Comparison of ENCODE assay signal across 10 mouse cellular contexts in the genomic region with DNA sequence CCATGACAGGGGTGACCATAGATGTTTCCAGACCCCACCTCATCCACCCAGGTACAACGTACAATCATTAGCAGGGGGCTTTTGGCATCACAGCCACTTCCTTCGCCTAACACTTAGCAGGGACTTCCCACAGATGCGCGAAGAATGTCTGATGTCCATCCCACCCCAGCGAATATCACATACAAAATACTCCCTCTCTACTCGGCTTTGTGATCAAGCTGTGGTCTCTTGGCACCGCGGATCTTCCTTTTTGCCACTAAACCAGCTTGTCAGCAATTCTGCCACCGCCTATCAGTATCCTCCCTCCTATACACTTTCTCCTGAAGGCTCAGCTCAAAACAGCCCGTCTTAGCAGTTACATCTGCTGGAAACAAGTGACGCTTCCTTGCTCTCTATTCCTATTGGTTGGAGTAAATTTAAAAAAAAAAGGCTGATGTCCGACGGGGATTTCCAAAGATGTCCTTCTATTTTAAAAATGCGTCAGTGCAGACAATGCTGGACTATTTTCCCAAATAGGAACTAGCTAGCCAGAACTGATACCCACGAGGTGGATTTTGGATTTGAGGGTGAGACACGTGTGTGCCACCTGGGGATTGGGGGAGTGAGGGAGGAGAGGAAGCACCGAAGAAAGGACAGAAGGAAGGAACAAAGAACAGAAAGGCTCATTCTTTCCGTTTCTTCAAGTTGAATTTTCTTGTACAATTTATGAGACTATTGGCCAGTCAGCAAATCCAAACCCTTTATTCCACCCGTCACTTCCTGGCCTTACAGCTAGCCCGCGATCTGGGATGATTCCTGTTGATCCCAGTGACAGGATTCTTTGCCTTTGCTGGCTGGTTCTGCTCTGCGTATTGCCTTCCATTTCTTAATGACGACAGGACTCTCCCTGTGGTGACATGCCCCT. TPM values are rescaled to one million over a fixed set of nuclear protein-coding genes. Genes with fewer than 3 reads are reported as not detected.
DNase-seq lines count a peak whose midpoint lies in the region; ATAC-seq lines count a peak whose summit lies in the region.
"Had no signal": no experiment of that assay in that cellular context is flagged by ENCODE, and none has a peak within 500 bp of the region (broad histone marks: within the 10 kb centered on the region; RNA-seq: fewer than 3 reads in every experiment).

No protein-coding gene starts in this region.

- no peak overlapping the region for H3K27ac ChIP-seq in forebrain, embryonic 12.5 days
- peak overlapping the region; percentile 72 for H3K27ac ChIP-seq in hindbrain, embryonic 15.5 days (replicated peaks)
- H3K27ac ChIP-seq in midbrain, embryonic 10.5 days (replicated peaks), result peak overlapping the region; percentile 13; the same call in 1 of the 2 replicates

- H3K4me1 ChIP-seq in forebrain, embryonic 12.5 days, result peaks cover 8% of the 10 kb centered on the region
- H3K4me1 ChIP-seq in hindbrain, embryonic 15.5 days (replicated peaks), result peaks cover 8% of the 10 kb centered on the region
- peaks cover 8% of the 10 kb centered on the region; the same call in 1 of the 2 replicates for H3K4me1 ChIP-seq in midbrain, embryonic 10.5 days

- intact Hi-C loops in left cerebral cortex, postnatal 14 days (cut with DNase I), result no loop called here

- 24% methylated on average over 23 of the region's 23 CpGs for WGBS in forebrain, embryonic 12.5 days
- WGBS in hindbrain, embryonic 15.5 days, result 20% methylated on average over 23 of the region's 23 CpGs
- 28% methylated on average over 23 of the region's 23 CpGs for WGBS in midbrain, embryonic 10.5 days

- no peaks in the 10 kb centered on the region for H3K9me3 ChIP-seq in forebrain, embryonic 12.5 days
- H3K9me3 ChIP-seq in hindbrain, embryonic 15.5 days, result no peaks in the 10 kb centered on the region
- no peaks in the 10 kb centered on the region for H3K9me3 ChIP-seq in midbrain, embryonic 10.5 days (replicated peaks)

- peak; percentile 76 for ATAC-seq in activated CD4-positive, CD25-positive, alpha-beta regulatory T cell, adult 4 months
- peak; percentile 79 for ATAC-seq in forebrain, embryonic 12.5 days (ENCODE audit: low FRiP score)
- ATAC-seq in hindbrain, embryonic 15.5 days (ENCODE audit: low FRiP score, low read depth), result peak; percentile 90

- DNase-seq in cerebellum, adult 9-10 months, result peak; percentile 47
- DNase-seq in cerebellum, adult 11 months, result no peak
- DNase-seq in left cerebral cortex, postnatal 14 days (ENCODE audit: low spot score in 2 of 2), result peak; percentile 75 to 89
- peak; percentile 26 for DNase-seq in midbrain, embryonic 10.5 days (ENCODE audit: low spot score)
- peak; percentile 98 for DNase-seq in splenic B cell, adult 2 months (ENCODE audit: low read depth, low spot score)

- H3K9ac ChIP-seq in forebrain, embryonic 12.5 days, result no peak overlapping the region
- H3K9ac ChIP-seq in hindbrain, embryonic 15.5 days, result peak overlapping the region; percentile 33

- peak overlapping the region; percentile 48 for H3K4me2 ChIP-seq in forebrain, embryonic 12.5 days
- peak overlapping the region; percentile 54 for H3K4me2 ChIP-seq in hindbrain, embryonic 15.5 days

- 0 out of 2 replicates have a peak, but pooled peaks cover 4% of the 10 kb centered on the region for H3K27me3 ChIP-seq in forebrain, embryonic 12.5 days
- H3K27me3 ChIP-seq in hindbrain, embryonic 15.5 days, result no peaks in the 10 kb centered on the region
- 0 out of 2 replicates have a peak, but pooled peaks cover 9% of the 10 kb centered on the region for H3K27me3 ChIP-seq in midbrain, embryonic 10.5 days (ENCODE audit: low read depth, poor library complexity, severe bottlenecking)
- no peaks in the 10 kb centered on the region for H3K27me3 ChIP-seq in splenic B cell, adult 2 months (ENCODE audit: control insufficient read depth, insufficient read depth, low read length, poor library complexity, severe bottlenecking)

- peak overlapping the region; percentile 33 for H3K4me3 ChIP-seq in forebrain, embryonic 12.5 days (replicated peaks)
- H3K4me3 ChIP-seq in hindbrain, embryonic 15.5 days, result peak overlapping the region; percentile 42
- H3K4me3 ChIP-seq in midbrain, embryonic 10.5 days, result peak overlapping the region; percentile 50

- H3K36me3 ChIP-seq in forebrain, embryonic 12.5 days (replicated peaks), result no peaks in the 10 kb centered on the region
- H3K36me3 ChIP-seq in hindbrain, embryonic 15.5 days, result no peaks in the 10 kb centered on the region
- H3K36me3 ChIP-seq in midbrain, embryonic 10.5 days, result no peaks in the 10 kb centered on the region
- H3K36me3 ChIP-seq in splenic B cell, adult 2 months (ENCODE audit: control insufficient read depth, insufficient read depth, low read length, poor library complexity, severe bottlenecking), result no peaks in the 10 kb centered on the region

RNA-seq across cellular contexts. Expression of gene H2-Aa, which starts 8.5 kb away (rescaled TPM):
- 10 to 100 TPM in 1 of 2 experiments, 1 to 10 TPM in 1; 4.0 to 79.3 TPM for polyA plus RNA-seq in activated CD4-positive, CD25-positive, alpha-beta regulatory T cell, adult 4 months (2017; shearing (Covaris generic))
- polyA plus RNA-seq in forebrain, embryonic 12.5 days (2016; fragmentation: Nextera tagmentation; extraction: Ambion mirVana), result not detected in 2 replicates
- polyA plus RNA-seq in hindbrain, embryonic 15.5 days (2015; fragmentation: Nextera tagmentation; extraction: Ambion mirVana), result 0.83 and 1.2 TPM in 2 replicates
- 1 to 10 TPM; 1.6 to 1.7 TPM for total RNA-seq in left cerebral cortex, postnatal 14 days (2021)
- not detected in 2 replicates for polyA plus RNA-seq in midbrain, embryonic 10.5 days (2016; fragmentation: Nextera tagmentation; extraction: Ambion mirVana)
- polyA plus RNA-seq: C2C12 had no signal

RNA-seq across cellular contexts. Expression of gene H2-Eb1, which starts 9.5 kb away (rescaled TPM):
- polyA plus RNA-seq in activated CD4-positive, CD25-positive, alpha-beta regulatory T cell, adult 4 months (2017; shearing (Covaris generic)), result 10 to 100 TPM in 1 of 2 experiments, 1 to 10 TPM in 1; 5.2 to 64.7 TPM
- 1.1 and 1.2 TPM in 2 replicates for polyA plus RNA-seq in forebrain, embryonic 12.5 days (2016; fragmentation: Nextera tagmentation; extraction: Ambion mirVana)
- polyA plus RNA-seq in hindbrain, embryonic 15.5 days (2015; fragmentation: Nextera tagmentation; extraction: Ambion mirVana), result 3.4 and 4.1 TPM in 2 replicates
- total RNA-seq in left cerebral cortex, postnatal 14 days (2021), result 1 to 10 TPM in 1 of 2 experiments, under 1 TPM in 1; 0.99 to 2.4 TPM
- polyA plus RNA-seq in midbrain, embryonic 10.5 days (2016; fragmentation: Nextera tagmentation; extraction: Ambion mirVana), result 1.5 and 2.0 TPM in 2 replicates
- polyA plus RNA-seq: C2C12 had no signal

RNA-seq across cellular contexts. Expression of gene H2-Eb2, which starts 29.3 kb away (rescaled TPM):
- polyA plus RNA-seq in activated CD4-positive, CD25-positive, alpha-beta regulatory T cell, adult 4 months (2017; shearing (Covaris generic)), result under 1 TPM; 0.13 to 0.36 TPM
- not detected in 2 replicates for polyA plus RNA-seq in forebrain, embryonic 12.5 days (2016; fragmentation: Nextera tagmentation; extraction: Ambion mirVana)
- polyA plus RNA-seq in hindbrain, embryonic 15.5 days (2015; fragmentation: Nextera tagmentation; extraction: Ambion mirVana), result 0.26 TPM in 2 replicates
- not detected for total RNA-seq in left cerebral cortex, postnatal 14 days (2021)
- polyA plus RNA-seq in midbrain, embryonic 10.5 days (2016; fragmentation: Nextera tagmentation; extraction: Ambion mirVana), result not detected in 2 replicates
- total RNA-seq: left cerebral cortex, postnatal 36 days had no signal
- polyA plus RNA-seq: C2C12 had no signal

RNA-seq across cellular contexts. Expression of gene H2-Ab1, which starts 38.7 kb away (rescaled TPM):
- polyA plus RNA-seq in activated CD4-positive, CD25-positive, alpha-beta regulatory T cell, adult 4 months (2017; shearing (Covaris generic)), result 10 to 100 TPM in 1 of 2 experiments, 1 to 10 TPM in 1; 3.7 to 69.9 TPM
- 1.9 and 2.5 TPM in 2 replicates for polyA plus RNA-seq in forebrain, embryonic 12.5 days (2016; fragmentation: Nextera tagmentation; extraction: Ambion mirVana)
- 1.6 and 2.5 TPM in 2 replicates for polyA plus RNA-seq in hindbrain, embryonic 15.5 days (2015; fragmentation: Nextera tagmentation; extraction: Ambion mirVana)
- 1 to 10 TPM; 1.1 to 2.1 TPM for total RNA-seq in left cerebral cortex, postnatal 14 days (2021)
- polyA plus RNA-seq in midbrain, embryonic 10.5 days (2016; fragmentation: Nextera tagmentation; extraction: Ambion mirVana), result 8.3 and 11.1 TPM in 2 replicates
- polyA plus RNA-seq: C2C12 had no signal

RNA-seq across cellular contexts. Expression of gene H2-Ob, which starts 57.4 kb away (rescaled TPM):
- polyA plus RNA-seq in activated CD4-positive, CD25-positive, alpha-beta regulatory T cell, adult 4 months (2017; shearing (Covaris generic)), result 10 to 100 TPM; 57.3 to 70.9 TPM
- polyA plus RNA-seq in forebrain, embryonic 12.5 days (2016; fragmentation: Nextera tagmentation; extraction: Ambion mirVana), result not detected in 2 replicates
- 0.20 and 0.21 TPM in 2 replicates for polyA plus RNA-seq in hindbrain, embryonic 15.5 days (2015; fragmentation: Nextera tagmentation; extraction: Ambion mirVana)
- under 1 TPM in 1 of 2 experiments, not detected in 1; 0.15 TPM for total RNA-seq in left cerebral cortex, postnatal 14 days (2021)
- polyA plus RNA-seq in midbrain, embryonic 10.5 days (2016; fragmentation: Nextera tagmentation; extraction: Ambion mirVana), result not detected in 2 replicates
- total RNA-seq: left cerebral cortex, postnatal 36 days had no signal
- polyA plus RNA-seq: C2C12 had no signal
